Mouse (Mus musculus) liver, embryonic 14.5 days (tissue): ENCODE data around the gene Rmnd5b. TPM values are rescaled to one million over a fixed set of nuclear protein-coding genes. Genes with fewer than 3 reads are reported as not detected.
A peak's percentile ranks its signal among the peaks of the same experiment; 100 is the strongest.

Experiments used
- ATAC-seq: fragments of 200-750 bp; cut with Nextera tagmentation; 2 replicates; pipeline ENCODE4 v1.8.0; 2017; ENCODE audit warnings: moderate number of reproducible peaks, mild to moderate bottlenecking, moderate library complexity; ENCODE audit not compliant: insufficient read depth
- DNase-seq, 3 experiments: peaks; one replicate each; pipeline ENCODE4 v3.0.0-alpha.2; 2012 to 2013; ENCODE audit warnings: low read depth in 3 of 3, low spot score in 3 of 3
- H3K27ac ChIP-seq: fragments of 300-500 bp; sonication (generic); 2 replicates; pipeline ENCODE4 v1.5.1; 2014; ENCODE audit warnings: moderate library complexity, mild to moderate bottlenecking, control low read depth, inconsistent platforms
- H3K27me3 ChIP-seq: fragments of 300-500 bp; sonication (generic); 2 replicates; pipeline ENCODE4 v1.6.1; 2014; ENCODE audit warnings: mild to moderate bottlenecking, low read length, moderate library complexity; ENCODE audit not compliant: control insufficient read depth, insufficient read depth
- H3K36me3 ChIP-seq: fragments of 300-500 bp; sonication (generic); replicated peaks from 2 replicates; pipeline ENCODE4 v1.6.1; 2014; ENCODE audit warnings: low read depth; ENCODE audit not compliant: control insufficient read depth, insufficient read depth
- H3K4me1 ChIP-seq, 2 experiments: fragments of 200-500 bp in 1 of 2; fragments of 300-500 bp in 1 of 2; sonication (generic) in 1 of 2; replicated peaks; 2 replicates each; pipeline ENCODE4 v1.6.1; 2012 to 2014; ENCODE audit warnings: antibody characterized with exemption in 1 of 2, inconsistent platforms in 1 of 2, low read length in 1 of 2; ENCODE audit not compliant: control insufficient read depth in 2 of 2, insufficient read depth in 2 of 2
- H3K4me2 ChIP-seq: fragments of 300-500 bp; sonication (generic); 2 replicates; pipeline ENCODE4 v1.6.1; 2014; ENCODE audit warnings: low read depth, mild to moderate bottlenecking, control low read depth, moderate library complexity
- H3K4me3 ChIP-seq, 2 experiments: fragments of 200-500 bp in 1 of 2; fragments of 300-500 bp in 1 of 2; sonication (generic) in 1 of 2; 2 replicates each; pipeline ENCODE4 v1.5.1; 2012 to 2014; ENCODE audit warnings: low read depth in 2 of 2, low read length in 2 of 2, mild to moderate bottlenecking in 2 of 2, control low read depth in 1 of 2, inconsistent platforms in 1 of 2, moderate library complexity in 1 of 2; ENCODE audit not compliant: insufficient read depth in 1 of 2
- H3K9ac ChIP-seq: fragments of 300-500 bp; sonication (generic); replicated peaks from 2 replicates; pipeline ENCODE4 v1.6.1; 2014; ENCODE audit warnings: mild to moderate bottlenecking, control low read depth, moderate library complexity
- H3K9me3 ChIP-seq: fragments of 300-500 bp; sonication (generic); 2 replicates; pipeline ENCODE4 v1.6.1; 2016; ENCODE audit warnings: low read length, mixed read lengths; ENCODE audit not compliant: control insufficient read depth
- CTCF ChIP-seq: IDR thresholded peaks from 2 replicates; pipeline ENCODE4 v1.5.1; 2016; ENCODE audit warnings: antibody characterized with exemption, low read depth, control low read depth
- EP300 ChIP-seq: IDR thresholded peaks from 2 replicates; pipeline ENCODE4 v1.6.1; 2016; ENCODE audit warnings: antibody characterized with exemption, low read depth
- WGBS: fragments of 180-500 bp; shearing (Covaris S2); extraction: QIAGEN DNeasy Blood & Tissue Kit; methylation state at CpG from one replicate; pipeline ENCODE4 v1.1.7; 2014; ENCODE audit not compliant: insufficient replicate concordance; 5-methylcytosine and 5-hydroxymethylcytosine counted together
- polyA plus RNA-seq, 2 experiments: library from polyadenylated mRNA; depleted of rRNA in 1 of 2; stranded (reverse) in 1 of 2; unstranded in 1 of 2; fragments of >200 nt; fragmentation: Nextera tagmentation in 1 of 2; extraction: Ambion mirVana in 1 of 2; gene quantifications; 2 replicates each; pipeline versions ENCODE4 v1.2.1 to v1.2.3; 2012 to 2014

The Rmnd5b gene
- polyA plus RNA-seq, 2 experiments, result 15.2 to 19.0 TPM

DNA sequence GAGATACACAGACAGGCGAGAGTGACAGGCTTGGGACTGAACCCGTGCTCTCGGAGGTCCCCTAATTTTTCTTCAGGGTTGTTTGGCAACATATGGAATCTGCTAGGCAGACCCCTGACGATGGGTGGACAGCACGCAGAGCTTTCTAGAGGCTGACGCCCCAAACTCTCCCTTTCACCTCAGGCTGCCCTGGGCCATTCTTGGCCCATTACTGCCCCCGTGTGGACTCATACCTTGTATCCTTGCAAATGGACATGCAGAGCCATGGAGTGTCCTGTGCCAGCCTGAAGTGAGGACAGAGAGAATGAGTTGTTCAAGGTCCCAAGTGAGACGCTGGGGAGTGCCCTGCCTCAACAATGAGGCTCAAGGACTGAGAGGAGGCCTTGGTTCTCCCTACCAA lies 53.0 kb downstream of the Rmnd5b start:
- WGBS, result 25% methylated on average over 8 of the region's 8 CpGs
- Histone ChIP-seq H3K27me3 (no peaks in the 10 kb centered on the region), H3K4me3 (no peak overlapping the region), H3K9ac (no peak overlapping the region), H3K36me3 (peaks cover 15% of the 10 kb centered on the region), H3K4me2 (no peak overlapping the region), H3K27ac (no peak overlapping the region), H3K4me1 (peaks cover 18 to 27% of the 10 kb centered on the region in 2 experiments), H3K9me3 (no peaks in the 10 kb centered on the region)
- TF ChIP-seq CTCF, result peak; percentile 88
- TF ChIP-seq EP300, result no peak
- peak; percentile 55 to 66 (median 60) for DNase-seq
- ATAC-seq, result no peak

- no peak for DNase-seq
- Histone ChIP-seq H3K27me3 (no peaks in the 10 kb centered on the region), H3K4me2 (no peak overlapping the region), H3K4me1 (peaks cover 3 to 8% of the 10 kb centered on the region in 2 experiments), H3K4me3 (no peak overlapping the region), H3K27ac (no peak overlapping the region), H3K9ac (no peak overlapping the region), H3K9me3 (no peaks in the 10 kb centered on the region), H3K36me3 (no peaks in the 10 kb centered on the region)
- whole genome bisulfite sequencing, result 42% methylated on average over 4 of the region's 4 CpGs
- ATAC-seq, result no peak
- TF ChIP-seq CTCF (no peak), EP300 (no peak)
Measured at GRCm38 (mm10) chr11:51579024-51579423, 56.7 kb downstream of the Rmnd5b start.

GRCm38 (mm10) chr11:51577587-51577986 lies 58.1 kb downstream of the Rmnd5b start:
- Histone ChIP-seq H3K4me3 (no peak overlapping the region), H3K36me3 (no peaks in the 10 kb centered on the region), H3K9me3 (no peaks in the 10 kb centered on the region), H3K27ac (no peak overlapping the region), H3K4me1 (no peaks in the 10 kb centered on the region), H3K27me3 (no peaks in the 10 kb centered on the region), H3K4me2 (no peak overlapping the region), H3K9ac (no peak overlapping the region)
- TF ChIP-seq EP300, result no peak
- TF ChIP-seq CTCF, result no peak
- WGBS, result 43% methylated on average over 7 of the region's 7 CpGs
- no peak for DNase-seq
- no peak for ATAC-seq

DNA sequence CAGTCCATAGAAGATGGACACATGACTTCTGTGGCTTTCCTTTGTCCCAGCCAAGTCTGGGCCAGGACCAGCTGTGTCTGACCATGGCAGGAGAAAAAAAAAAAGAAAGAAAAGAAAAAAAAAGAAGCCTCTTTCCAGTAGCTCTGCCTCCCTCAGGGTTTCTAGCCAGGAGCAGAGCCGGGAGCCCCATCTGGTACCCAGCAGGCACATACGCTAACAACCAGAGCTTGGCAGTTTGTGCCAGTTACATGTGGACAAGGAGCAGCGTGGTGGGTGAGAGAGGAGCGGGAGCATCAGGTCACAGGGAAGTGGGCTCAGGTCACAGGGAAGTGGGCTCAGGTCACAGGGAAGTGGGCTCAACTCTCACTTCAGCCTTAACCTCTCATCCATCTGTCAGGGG lies 59.2 kb downstream of the Rmnd5b start:
- TF ChIP-seq CTCF, result no peak
- TF ChIP-seq EP300, result no peak
- no peaks in the 10 kb centered on the region for H3K4me1 ChIP-seq
- WGBS, result 80% methylated on average over 4 of the region's 4 CpGs

More for the DNA sequence above, 59.2 kb downstream of the Rmnd5b start:
- no peak overlapping the region for H3K27ac ChIP-seq
- no peak overlapping the region for H3K4me2 ChIP-seq
- H3K9me3 ChIP-seq, result no peaks in the 10 kb centered on the region
- H3K27me3 ChIP-seq, result no peaks in the 10 kb centered on the region
- no peaks in the 10 kb centered on the region for H3K36me3 ChIP-seq
- no peak overlapping the region for H3K4me3 ChIP-seq
- ATAC-seq (no peak), DNase-seq (no peak)
- H3K9ac ChIP-seq, result no peak overlapping the region

Other genes with a start within 250 kb of the Rmnd5b start
- 7.3 and 10.1 TPM in 2 replicates for gene Phykpl, start 51.1 kb downstream of the Rmnd5b start, polyA plus RNA-seq (2012; rRNA removed)
- gene Phykpl, start 51.1 kb downstream of the Rmnd5b start, polyA plus RNA-seq (2014; fragmentation: Nextera tagmentation; extraction: Ambion mirVana), result 10.7 TPM in 2 replicates
- gene Hnrnpab, start 29.0 kb downstream of the Rmnd5b start, polyA plus RNA-seq (2012; rRNA removed), result 215 and 260 TPM in 2 replicates
- 220 and 252 TPM in 2 replicates for gene Hnrnpab, start 29.0 kb downstream of the Rmnd5b start, polyA plus RNA-seq (2014; fragmentation: Nextera tagmentation; extraction: Ambion mirVana)
- gene Nhp2, start 16.2 kb downstream of the Rmnd5b start, polyA plus RNA-seq (2012; rRNA removed), result 64.1 and 78.3 TPM in 2 replicates
- 136 and 144 TPM in 2 replicates for gene Nhp2, start 16.2 kb downstream of the Rmnd5b start, polyA plus RNA-seq (2014; fragmentation: Nextera tagmentation; extraction: Ambion mirVana)
- 1.2 TPM in 2 replicates for gene N4bp3, start 14.9 kb upstream of the Rmnd5b start, polyA plus RNA-seq (2012; rRNA removed)
- 1.7 and 1.8 TPM in 2 replicates for gene N4bp3, start 14.9 kb upstream of the Rmnd5b start, polyA plus RNA-seq (2014; fragmentation: Nextera tagmentation; extraction: Ambion mirVana)
- 1.0 TPM in 2 replicates for gene D930048N14Rik, start 15.1 kb upstream of the Rmnd5b start, polyA plus RNA-seq (2012; rRNA removed)
- gene D930048N14Rik, start 15.1 kb upstream of the Rmnd5b start, polyA plus RNA-seq (2014; fragmentation: Nextera tagmentation; extraction: Ambion mirVana), result 0.28 TPM in 2 replicates
- gene 0610009B22Rik, start 53.0 kb upstream of the Rmnd5b start, polyA plus RNA-seq (2012; rRNA removed), result 10.9 and 15.6 TPM in 2 replicates
- 36.5 and 41.6 TPM in 2 replicates for gene 0610009B22Rik, start 53.0 kb upstream of the Rmnd5b start, polyA plus RNA-seq (2014; fragmentation: Nextera tagmentation; extraction: Ambion mirVana)
- 3.7 TPM in 2 replicates for gene Sec24a, start 127.7 kb upstream of the Rmnd5b start, polyA plus RNA-seq (2012; rRNA removed)
- gene Sec24a, start 127.7 kb upstream of the Rmnd5b start, polyA plus RNA-seq (2014; fragmentation: Nextera tagmentation; extraction: Ambion mirVana), result 6.2 and 6.6 TPM in 2 replicates
- gene Sar1b, start 127.8 kb upstream of the Rmnd5b start, polyA plus RNA-seq (2012; rRNA removed), result 26.3 and 35.2 TPM in 2 replicates
- gene Sar1b, start 127.8 kb upstream of the Rmnd5b start, polyA plus RNA-seq (2014; fragmentation: Nextera tagmentation; extraction: Ambion mirVana), result 80.4 and 80.7 TPM in 2 replicates
- gene Jade2, start 221.8 kb upstream of the Rmnd5b start, polyA plus RNA-seq (2012; rRNA removed), result 0.63 and 0.77 TPM in 2 replicates
- 0.42 and 0.46 TPM in 2 replicates for gene Jade2, start 221.8 kb upstream of the Rmnd5b start, polyA plus RNA-seq (2014; fragmentation: Nextera tagmentation; extraction: Ambion mirVana)